Mouse (Mus musculus) lung, postnatal 36 days (tissue): ENCODE results near the gene Uhrf1bp1l.

ENCODE experiments used
- DNase-seq: peaks from one replicate; pipeline ENCODE4 v3.0.0; 2022; ENCODE audit warnings: mixed read lengths

Uhrf1bp1l gene

DNA sequence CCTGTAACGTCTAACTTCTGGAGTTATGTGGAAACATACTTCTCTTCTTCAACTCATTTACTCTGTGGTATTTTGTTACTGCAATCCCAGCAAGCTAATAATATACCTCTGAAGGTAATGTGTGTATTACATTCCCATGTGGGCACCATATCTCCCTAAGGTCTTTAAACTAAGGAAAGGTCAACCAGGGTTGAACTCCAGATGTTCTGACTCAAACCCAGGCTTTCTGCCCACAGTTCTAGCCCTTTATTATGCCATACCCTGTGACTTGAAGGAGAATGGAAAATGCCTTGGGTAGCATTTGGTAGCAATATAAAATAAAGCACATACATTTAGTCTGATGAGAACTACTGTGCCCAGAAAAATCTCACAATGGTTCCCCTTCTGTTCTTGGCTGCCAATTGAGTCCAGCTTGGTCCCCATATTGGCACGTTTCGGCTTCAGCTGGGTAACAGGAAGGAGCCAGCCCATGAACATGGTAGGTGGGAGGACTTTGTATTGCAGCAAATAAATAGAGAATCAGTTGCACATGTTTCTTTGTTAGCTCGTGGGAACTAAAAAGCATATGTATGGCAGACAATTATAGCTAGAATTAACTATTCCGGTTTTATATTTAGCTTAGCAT, 110.6 kb downstream of the Uhrf1bp1l start:
- DNase-seq = no peak

DNA sequence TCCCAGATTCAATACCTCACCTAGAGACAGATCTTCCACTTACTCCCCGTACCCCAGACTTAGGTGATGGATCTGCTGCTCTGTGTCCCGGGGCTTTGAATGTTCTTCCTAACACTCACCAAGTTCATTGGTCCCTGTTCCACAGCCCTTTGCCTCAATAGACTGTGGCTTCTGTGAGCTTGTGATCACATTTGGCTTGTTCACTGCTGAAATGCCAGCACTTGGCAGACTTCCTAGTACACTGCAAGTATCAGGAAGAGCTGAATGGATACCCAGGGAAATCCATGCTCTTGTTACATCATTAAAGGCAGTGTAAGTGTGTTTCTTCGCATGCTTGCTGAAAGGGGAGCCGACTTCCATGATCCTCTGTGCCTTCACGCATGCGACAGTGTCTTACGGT, 111.5 kb downstream of the Uhrf1bp1l start:
- DNase-seq = no peak

DNA sequence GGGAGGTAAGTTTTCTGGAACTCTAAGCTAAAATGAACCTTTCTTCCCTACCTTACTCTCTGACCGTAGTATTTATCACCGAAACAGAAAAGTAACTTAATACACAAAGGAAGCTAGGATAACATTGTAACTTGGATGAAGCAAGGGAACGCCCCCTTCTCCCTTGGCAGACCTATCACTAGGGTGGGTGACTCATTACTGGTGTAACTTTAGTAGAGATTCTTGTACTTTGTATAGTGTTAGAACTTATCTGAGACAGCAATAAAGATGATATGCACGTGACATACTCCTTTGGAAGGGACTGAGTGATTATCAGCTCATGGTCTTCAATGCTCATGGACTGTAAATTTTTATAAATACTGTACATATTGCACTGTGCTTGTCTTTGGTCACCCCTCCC, 123.4 kb downstream of the Uhrf1bp1l start:
- DNase-seq = no peak

DNA sequence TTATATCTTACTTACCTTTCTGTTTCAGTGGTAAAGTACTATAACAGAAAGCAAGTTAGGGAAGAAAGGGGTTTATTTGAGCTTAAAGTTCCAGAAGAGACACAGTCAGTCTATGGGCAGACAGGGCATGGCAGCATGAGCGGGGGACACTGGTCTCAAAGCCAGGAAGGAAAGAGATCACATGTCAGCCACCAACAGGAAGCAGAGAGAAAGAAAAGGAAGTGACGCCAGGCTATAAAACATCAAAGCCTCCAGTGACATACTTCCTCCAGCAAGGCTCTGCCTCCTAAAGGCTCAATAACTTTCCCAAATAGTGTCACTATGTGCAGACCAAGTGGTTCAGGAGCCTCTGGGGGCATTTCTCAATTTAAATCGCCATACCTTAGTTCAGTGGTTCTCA, 124.0 kb downstream of the Uhrf1bp1l start:
- no peak for DNase-seq
